Mouse (Mus musculus): ENCODE data around the gene Lyzl4.

Gene Lyzl4

GRCm38 (mm10) chr9:121642001-121642400 lies at the start of gene Lyzl4:
Gene Lyzl4, minus strand, starts transcription at chr9:121642096.
- DNase-seq (ENCODE audit: low read depth in 1 of 2, low spot score in 2 of 2) = peak in 1 of 2 experiments; percentile 41

DNA sequence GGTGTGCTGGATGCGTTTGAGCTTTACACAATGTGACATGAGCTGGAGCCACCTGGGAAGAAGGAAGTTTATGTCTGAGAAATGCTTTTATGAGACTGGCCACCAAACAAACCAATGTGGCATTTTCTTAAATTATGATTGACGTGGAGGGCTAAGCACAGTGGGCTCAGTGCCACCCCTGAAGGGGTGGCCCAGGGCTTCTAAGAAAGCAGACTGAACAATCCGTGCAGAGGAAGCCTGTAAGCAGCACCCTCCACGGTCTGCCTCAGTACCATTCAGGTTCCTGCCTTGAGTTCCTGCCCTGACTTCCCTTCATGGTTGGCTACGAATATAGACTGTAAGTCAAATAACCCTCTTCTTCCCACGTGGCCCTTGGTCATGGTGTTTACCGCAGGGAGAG lies 48.8 kb upstream of the Lyzl4 start:
- DNase-seq (ENCODE audit: low read depth in 1 of 2, low spot score in 2 of 2) = no peak

- no peak for DNase-seq (ENCODE audit: low read depth in 1 of 2, low spot score in 2 of 2)
Measured at GRCm38 (mm10) chr9:121690200-121690651, 48.3 kb upstream of the Lyzl4 start.

DNA sequence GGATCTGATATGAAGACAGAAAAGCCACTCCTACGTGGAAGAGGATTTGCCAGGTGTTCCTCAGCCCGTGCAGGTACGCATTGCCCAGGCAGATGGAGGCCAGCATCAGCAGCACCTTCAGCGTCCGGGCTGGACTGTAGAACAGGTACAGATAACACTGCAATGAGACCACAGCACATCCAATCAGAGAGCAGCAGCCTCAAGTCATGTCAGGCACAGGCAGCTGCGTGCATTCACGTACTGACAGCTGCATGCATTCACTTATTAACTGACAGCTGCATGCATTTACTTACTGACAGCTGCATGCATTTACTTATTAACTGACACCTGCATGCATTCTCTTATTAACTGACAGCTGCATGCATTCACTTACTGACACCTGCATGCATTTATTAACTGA lies 42.8 kb upstream of the Lyzl4 start:
- DNase-seq (ENCODE audit: low read depth in 1 of 2, low spot score in 2 of 2) = no peak

- DNase-seq (ENCODE audit: low read depth in 1 of 2, low spot score in 2 of 2) = no peak
Measured at GRCm38 (mm10) chr9:121682037-121682680, 40.3 kb upstream of the Lyzl4 start.

DNA sequence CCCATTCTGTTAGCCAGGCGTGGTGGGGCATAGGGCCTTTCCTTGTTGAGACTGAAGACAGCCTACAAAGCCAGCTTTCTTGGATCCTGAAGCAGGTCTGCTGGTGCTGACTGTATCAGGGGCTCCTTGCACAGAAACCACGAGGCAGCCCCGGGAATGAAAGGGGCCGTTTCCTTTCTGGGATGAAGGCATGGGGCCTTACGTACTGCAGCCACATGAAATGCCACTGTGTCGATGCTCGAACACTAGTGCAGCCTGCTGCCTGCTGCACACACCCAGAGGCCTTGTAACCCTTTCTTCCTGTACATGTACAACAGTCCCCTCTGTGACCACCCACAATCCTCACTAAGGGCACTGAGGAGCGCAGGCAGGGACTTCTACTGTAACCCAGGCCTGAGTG lies 39.3 kb upstream of the Lyzl4 start:
- DNase-seq (ENCODE audit: low read depth in 1 of 2, low spot score in 2 of 2) = no peak

- no peak for DNase-seq (ENCODE audit: low read depth in 1 of 2, low spot score in 2 of 2)
Measured at GRCm38 (mm10) chr9:121679549-121679948, 37.7 kb upstream of the Lyzl4 start.

DNA sequence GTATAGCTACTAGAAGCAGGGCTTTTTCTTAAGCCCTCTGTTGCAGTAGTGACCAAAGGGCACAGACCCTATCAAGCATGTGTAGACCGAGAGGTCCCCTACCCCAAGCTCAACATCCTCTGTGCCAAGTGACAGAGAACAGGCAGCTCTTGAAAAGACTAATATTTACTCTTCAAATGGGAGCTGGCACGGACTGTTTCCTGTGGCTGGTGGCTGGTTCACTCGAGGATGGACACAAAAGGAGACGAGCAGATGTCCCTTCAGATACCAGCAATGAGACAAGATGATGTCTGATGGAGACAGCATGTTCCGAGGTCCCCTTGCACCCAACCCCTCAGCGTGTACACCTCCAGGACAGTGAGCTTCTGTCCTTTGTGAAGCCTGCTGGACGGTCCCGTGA lies 35.6 kb upstream of the Lyzl4 start:
- DNase-seq (ENCODE audit: low read depth in 1 of 2, low spot score in 2 of 2) = no peak

DNA sequence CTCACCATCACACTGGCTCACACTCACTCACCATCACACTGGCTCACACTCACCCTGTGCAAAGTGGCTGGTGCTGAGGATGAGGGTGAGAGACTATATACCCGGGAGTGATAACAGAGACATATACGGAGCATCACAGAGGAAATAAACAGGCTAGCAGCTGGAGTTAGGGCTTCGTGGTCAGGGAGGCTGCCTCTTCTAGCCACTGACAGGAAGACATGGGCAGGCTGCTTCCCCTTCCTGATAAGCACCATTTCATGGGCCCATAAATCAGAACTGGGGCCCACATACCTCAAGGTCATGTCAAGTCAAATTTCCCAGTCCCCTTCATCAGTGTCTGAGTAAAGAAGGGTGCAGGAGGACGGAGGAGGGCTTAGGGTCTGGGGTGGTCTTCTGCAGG lies 35.2 kb upstream of the Lyzl4 start:
- DNase-seq (ENCODE audit: low read depth in 1 of 2, low spot score in 2 of 2) = no peak

DNA sequence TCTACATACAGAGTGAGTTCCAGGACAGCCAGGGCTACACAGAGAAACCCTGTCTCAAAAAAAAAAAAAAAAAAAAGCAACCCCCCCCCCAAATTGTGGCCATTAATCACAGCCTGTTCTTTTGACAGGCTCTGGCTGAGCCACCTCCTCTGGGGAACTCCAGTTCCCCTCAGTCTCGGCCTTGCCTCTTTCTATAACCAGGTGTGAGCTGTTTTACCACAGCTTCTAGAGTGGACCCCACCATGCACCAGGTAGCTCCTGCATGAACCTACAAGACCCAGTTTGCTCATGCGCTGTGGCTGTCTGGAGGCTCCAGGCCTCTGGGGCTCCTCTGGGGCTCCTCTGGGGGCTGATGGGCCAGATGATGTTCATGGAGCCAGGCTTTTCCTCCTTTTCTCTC lies 33.7 kb upstream of the Lyzl4 start:
- DNase-seq (ENCODE audit: low read depth in 1 of 2, low spot score in 2 of 2) = no peak

- peak; percentile 40 to 42 for DNase-seq (ENCODE audit: low read depth in 1 of 2, low spot score in 2 of 2)
Measured at GRCm38 (mm10) chr9:121675011-121675410, 33.1 kb upstream of the Lyzl4 start.

- DNase-seq (ENCODE audit: low read depth in 1 of 2, low spot score in 2 of 2) = no peak
Measured at GRCm38 (mm10) chr9:121673716-121674115, 31.8 kb upstream of the Lyzl4 start.

DNA sequence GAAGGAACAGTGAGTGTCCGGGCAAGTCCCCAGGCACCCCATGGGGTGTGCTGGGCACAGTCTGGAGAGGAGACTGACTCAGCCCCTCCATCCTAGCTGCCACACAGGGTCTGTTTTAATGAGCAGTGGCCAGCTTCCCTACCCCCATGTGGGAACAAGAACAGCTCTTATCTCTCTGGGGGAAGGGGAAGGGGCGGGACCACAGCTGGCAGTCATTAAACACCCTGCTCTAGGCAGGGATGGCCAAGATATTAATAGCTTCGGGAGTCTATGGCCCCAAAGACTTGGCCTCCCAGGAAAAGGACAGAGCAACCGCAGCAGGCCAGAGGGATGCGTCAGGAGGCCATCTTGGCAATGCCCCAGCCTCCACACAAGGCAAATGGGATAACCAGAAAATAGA lies 30.4 kb upstream of the Lyzl4 start:
- DNase-seq (ENCODE audit: low read depth in 1 of 2, low spot score in 2 of 2) = no peak

DNA sequence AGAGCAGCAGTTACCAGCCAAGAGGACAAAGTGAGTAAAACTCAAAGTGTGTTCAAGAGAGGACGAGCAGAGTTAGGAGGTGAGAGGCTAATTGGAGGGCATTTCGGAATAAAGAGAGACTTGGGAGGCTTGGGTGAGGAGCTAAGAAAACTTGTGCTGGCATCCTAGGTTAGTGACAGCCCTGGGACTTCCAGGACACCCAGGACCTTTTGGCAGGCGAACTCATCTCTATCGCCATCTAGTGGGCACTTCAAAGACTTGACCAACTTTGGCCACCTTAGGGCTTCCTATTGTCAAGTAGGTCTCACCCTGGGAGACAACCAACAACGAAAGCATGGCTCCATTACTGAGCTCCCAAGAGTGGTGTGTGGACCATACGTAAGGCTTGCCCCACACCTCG lies 29.4 kb upstream of the Lyzl4 start:
- DNase-seq (ENCODE audit: low read depth in 1 of 2, low spot score in 2 of 2) = no peak

GRCm38 (mm10) chr9:121669348-121669791 lies 27.5 kb upstream of the Lyzl4 start:
- DNase-seq (ENCODE audit: low read depth in 1 of 2, low spot score in 2 of 2) = peak in 1 of 2 experiments; percentile 15

GRCm38 (mm10) chr9:121667822-121668221 lies 25.9 kb upstream of the Lyzl4 start:
- no peak for DNase-seq (ENCODE audit: low read depth in 1 of 2, low spot score in 2 of 2)

GRCm38 (mm10) chr9:121666957-121667630 lies 25.2 kb upstream of the Lyzl4 start:
- DNase-seq (ENCODE audit: low read depth in 1 of 2, low spot score in 2 of 2) = no peak

DNA sequence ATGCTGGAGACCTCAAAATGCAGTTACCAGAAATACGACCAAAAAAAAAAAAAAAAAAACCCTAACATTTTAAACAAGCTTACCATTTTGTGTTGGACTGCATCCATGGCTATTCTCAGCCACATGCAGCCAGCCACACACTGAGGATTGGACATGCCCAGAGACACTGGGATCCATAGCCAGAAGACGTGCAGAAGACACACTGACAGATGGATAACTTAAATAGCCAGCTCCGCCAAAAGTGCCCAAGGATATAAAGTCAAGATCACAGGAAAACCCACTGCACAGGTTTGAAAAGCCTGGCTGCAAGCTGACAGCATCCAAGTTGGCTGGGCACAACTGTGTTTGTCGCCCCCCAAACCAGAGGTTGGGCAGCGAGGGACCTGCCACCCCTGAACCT lies 22.2 kb upstream of the Lyzl4 start:
- DNase-seq (ENCODE audit: low read depth in 1 of 2, low spot score in 2 of 2) = no peak

DNA sequence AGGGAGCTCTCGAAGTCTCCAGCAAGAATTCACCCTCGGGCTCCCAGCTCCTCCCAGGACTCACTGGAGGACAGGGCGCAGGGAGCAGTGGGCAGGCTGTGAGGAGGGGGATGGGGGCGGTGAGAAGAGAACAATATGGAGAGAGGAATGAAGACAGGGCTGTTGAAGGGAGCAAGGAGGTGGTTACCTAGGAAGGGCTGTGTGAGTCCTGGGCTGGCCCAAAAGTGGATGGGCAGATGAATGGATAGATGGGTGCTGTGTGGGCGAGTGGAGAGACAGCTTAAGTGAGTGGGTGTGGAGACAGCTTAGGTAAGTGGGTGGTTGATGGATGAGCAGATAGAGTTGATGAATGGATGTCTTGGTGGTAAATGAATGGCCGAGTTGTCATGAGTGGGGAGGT lies 21.6 kb upstream of the Lyzl4 start:
- no peak for DNase-seq (ENCODE audit: low read depth in 1 of 2, low spot score in 2 of 2)

DNA sequence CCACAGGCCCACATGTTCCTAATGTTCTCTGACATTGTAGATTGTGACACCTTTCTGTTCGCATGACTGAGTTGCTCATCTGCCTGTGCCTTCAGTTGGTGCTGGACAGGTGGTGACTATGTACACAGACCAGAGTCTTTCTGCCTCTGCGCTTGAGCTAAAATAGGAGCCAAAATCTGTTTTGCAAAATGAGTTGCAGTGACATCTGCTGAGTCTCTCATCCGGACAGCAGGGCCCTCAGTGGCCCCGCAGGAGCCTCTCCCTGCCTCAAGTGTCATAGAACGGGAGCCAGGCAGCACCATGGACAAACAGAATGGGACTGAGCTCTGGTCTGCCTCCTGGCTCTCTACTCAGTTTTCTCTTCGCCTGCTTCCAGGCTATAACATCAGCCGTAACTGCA lies 17.9 kb upstream of the Lyzl4 start:
- no peak for DNase-seq (ENCODE audit: low read depth in 1 of 2, low spot score in 2 of 2)

- no peak for DNase-seq (ENCODE audit: low read depth in 1 of 2, low spot score in 2 of 2)
Measured at GRCm38 (mm10) chr9:121658248-121658647, 16.4 kb upstream of the Lyzl4 start.

DNA sequence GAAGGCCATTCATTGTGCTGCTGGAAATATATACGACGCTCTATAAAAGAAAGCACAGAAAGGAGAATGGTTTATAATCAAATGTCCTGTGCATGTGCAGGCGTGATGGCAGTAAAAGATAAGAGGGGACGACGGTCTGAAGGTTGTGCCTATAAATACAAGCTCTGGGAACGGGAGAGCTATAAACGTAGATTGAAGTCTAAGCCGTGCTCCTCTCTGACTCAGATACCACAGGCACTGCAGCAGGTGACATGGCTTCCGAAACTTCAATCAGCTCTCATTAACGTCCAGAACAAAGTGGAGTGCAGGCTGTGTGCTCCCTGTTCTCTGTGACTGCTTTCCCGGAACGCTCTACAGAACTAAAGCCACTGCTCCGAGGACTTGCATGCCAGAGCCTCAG lies 15.2 kb upstream of the Lyzl4 start:
- DNase-seq (ENCODE audit: low read depth in 1 of 2, low spot score in 2 of 2) = no peak

DNA sequence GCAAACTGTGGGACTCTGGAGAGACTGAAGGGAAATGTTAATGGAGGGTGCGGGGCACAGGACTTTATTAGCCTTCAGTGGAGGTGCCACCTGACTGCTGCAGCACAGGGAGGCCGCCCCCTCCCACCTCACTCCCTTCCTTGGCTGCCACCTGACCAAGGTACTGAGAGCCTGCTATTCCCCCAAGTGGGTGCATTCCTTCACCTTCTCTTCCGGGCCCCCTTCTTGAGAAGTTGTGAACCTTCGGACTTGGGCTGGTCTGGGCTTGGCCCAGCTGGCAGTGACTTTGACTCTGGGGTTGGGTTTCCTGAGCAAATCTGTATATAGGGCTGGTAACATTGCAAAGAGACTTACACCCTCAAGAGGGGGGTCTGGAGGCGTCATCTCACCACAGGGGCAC lies 14.4 kb upstream of the Lyzl4 start:
- no peak for DNase-seq (ENCODE audit: low read depth in 1 of 2, low spot score in 2 of 2)

All from monocyte, adult 2 months (primary cell).